Mouse (Mus musculus) heart, embryonic 12.5 days (tissue): ENCODE measurements at regions not wholly inside any gene's neighbourhood (a gene's known extent, or its start where the extent isn't known, plus 50 kb on each side); places are given as distances from the start of the nearest gene placed in this dataset.
"Not testable (repeated sequence)": the region's sequence is repeated elsewhere in the genome, so short reads cannot be mapped to it uniquely, and the experiment has no call there.

Experiments
- ATAC-seq: fragments of 200-750 bp; cut with Nextera tagmentation; 2 replicates; pipeline ENCODE4 v1.8.0; 2017; ENCODE audit warnings: moderate TSS enrichment, moderate library complexity; ENCODE audit not compliant: insufficient number of reproducible peaks, low FRiP score
- H3K27ac ChIP-seq: fragments of 300-500 bp; sonication (generic); 2 replicates; pipeline ENCODE4 v1.5.1; 2016; ENCODE audit warnings: mild to moderate bottlenecking, moderate library complexity; ENCODE audit not compliant: poor library complexity, severe bottlenecking
- H3K27me3 ChIP-seq: fragments of 300-500 bp; sonication (generic); replicated peaks from 2 replicates; pipeline ENCODE4 v1.6.1; 2016; ENCODE audit warnings: mild to moderate bottlenecking, moderate library complexity
- H3K36me3 ChIP-seq: fragments of 300-500 bp; sonication (generic); 2 replicates; pipeline ENCODE4 v1.6.1; 2016; ENCODE audit warnings: mild to moderate bottlenecking, moderate library complexity
- H3K4me1 ChIP-seq: fragments of 300-500 bp; sonication (generic); replicated peaks from 2 replicates; pipeline ENCODE4 v1.6.1; 2016; ENCODE audit warnings: mild to moderate bottlenecking
- H3K4me2 ChIP-seq: fragments of 300-500 bp; sonication (generic); 2 replicates; pipeline ENCODE4 v1.6.1; 2016; ENCODE audit warnings: mild to moderate bottlenecking, moderate library complexity
- H3K4me3 ChIP-seq: fragments of 300-500 bp; sonication (generic); 2 replicates; pipeline ENCODE4 v1.5.1; 2016; ENCODE audit warnings: mild to moderate bottlenecking
- H3K9ac ChIP-seq: fragments of 300-500 bp; sonication (generic); 2 replicates; pipeline ENCODE4 v1.6.1; 2016; ENCODE audit warnings: mild to moderate bottlenecking, moderate library complexity
- H3K9me3 ChIP-seq: fragments of 300-500 bp; sonication (generic); replicated peaks from 2 replicates; pipeline ENCODE4 v1.6.1; 2016; ENCODE audit warnings: mild to moderate bottlenecking, moderate library complexity
- WGBS: fragments of 180-500 bp; shearing (Covaris S2); methylation state at CpG from one replicate; pipeline ENCODE4 v1.1.7; 2016; 5-methylcytosine and 5-hydroxymethylcytosine counted together

- ATAC-seq, result no peak
- no peak overlapping the region for H3K27ac ChIP-seq
- H3K4me3 ChIP-seq, result no peak overlapping the region
- peaks cover 4% of the 10 kb centered on the region; the same call in 1 of the 2 replicates for H3K4me1 ChIP-seq
- H3K9ac ChIP-seq, result no peak overlapping the region
- no peaks in the 10 kb centered on the region for H3K27me3 ChIP-seq
- no peak overlapping the region for H3K4me2 ChIP-seq
- H3K9me3 ChIP-seq, result no peaks in the 10 kb centered on the region
- 30% methylated on average over 3 of the region's 3 CpGs for WGBS
- H3K36me3 ChIP-seq, result no peaks in the 10 kb centered on the region
Measured at GRCm38 (mm10) chr5:39252206-39252605, 375.6 kb upstream of the Clnk start.

GRCm38 (mm10) chr5:39251021-39251420, 374.4 kb upstream of the Clnk start:
- H3K27me3 ChIP-seq, result no peaks in the 10 kb centered on the region
- no peak overlapping the region for H3K9ac ChIP-seq
- ATAC-seq, result no peak
- H3K4me2 ChIP-seq, result no peak overlapping the region
- H3K9me3 ChIP-seq, result no peaks in the 10 kb centered on the region
- H3K4me1 ChIP-seq, result peaks cover 4% of the 10 kb centered on the region; the same call in 1 of the 2 replicates
- no peaks in the 10 kb centered on the region for H3K36me3 ChIP-seq
- H3K4me3 ChIP-seq, result no peak overlapping the region
- H3K27ac ChIP-seq, result no peak overlapping the region

- H3K36me3 ChIP-seq, result no peaks in the 10 kb centered on the region
- H3K9ac ChIP-seq, result no peak overlapping the region
- H3K27me3 ChIP-seq, result no peaks in the 10 kb centered on the region
- H3K4me2 ChIP-seq, result no peak overlapping the region
- 78% methylated on average over 5 of the region's 5 CpGs for WGBS
- H3K4me1 ChIP-seq, result no peaks in the 10 kb centered on the region
- H3K27ac ChIP-seq, result no peak overlapping the region
- H3K9me3 ChIP-seq, result no peaks in the 10 kb centered on the region
- no peak for ATAC-seq
- no peak overlapping the region for H3K4me3 ChIP-seq
Measured at GRCm38 (mm10) chr5:39219698-39220097, 343.1 kb upstream of the Clnk start.

GRCm38 (mm10) chr5:39216326-39216725, 339.7 kb upstream of the Clnk start:
- H3K27ac ChIP-seq, result no peak overlapping the region
- H3K27me3 ChIP-seq, result no peaks in the 10 kb centered on the region
- no peak overlapping the region for H3K4me3 ChIP-seq
- no peaks in the 10 kb centered on the region for H3K36me3 ChIP-seq
- no peak for ATAC-seq
- 87% methylated on average over 5 of the region's 5 CpGs for whole genome bisulfite sequencing
- H3K9me3 ChIP-seq, result no peaks in the 10 kb centered on the region
- no peaks in the 10 kb centered on the region for H3K4me1 ChIP-seq
- no peak overlapping the region for H3K9ac ChIP-seq
- no peak overlapping the region for H3K4me2 ChIP-seq

- Histone ChIP-seq H3K27me3 (no peaks in the 10 kb centered on the region), H3K9me3 (no peaks in the 10 kb centered on the region), H3K9ac (no peak overlapping the region), H3K36me3 (no peaks in the 10 kb centered on the region), H3K4me3 (no peak overlapping the region), H3K27ac (no peak overlapping the region), H3K4me1 (no peaks in the 10 kb centered on the region), H3K4me2 (no peak overlapping the region)
- no peak for ATAC-seq
- WGBS, result 63% methylated on average over 3 of the region's 3 CpGs
Measured at GRCm38 (mm10) chr5:39215016-39215415, 338.4 kb upstream of the Clnk start.

GRCm38 (mm10) chr5:39212550-39212949, 335.9 kb upstream of the Clnk start:
- no peaks in the 10 kb centered on the region for H3K27me3 ChIP-seq
- H3K36me3 ChIP-seq, result no peaks in the 10 kb centered on the region
- H3K4me3 ChIP-seq, result no peak overlapping the region
- ATAC-seq, result no peak
- H3K27ac ChIP-seq, result no peak overlapping the region
- no peak overlapping the region for H3K9ac ChIP-seq
- H3K4me1 ChIP-seq, result no peaks in the 10 kb centered on the region
- H3K4me2 ChIP-seq, result no peak overlapping the region
- no peaks in the 10 kb centered on the region for H3K9me3 ChIP-seq

GRCm38 (mm10) chr5:39198856-39199255, 322.2 kb upstream of the Clnk start:
- no peaks in the 10 kb centered on the region for H3K27me3 ChIP-seq
- H3K9ac ChIP-seq, result no peak overlapping the region
- no peak for ATAC-seq

GRCm38 (mm10) chr5:39191153-39191552, 314.5 kb upstream of the Clnk start:
- H3K27ac ChIP-seq, H3K36me3 ChIP-seq, ATAC-seq, H3K4me3 ChIP-seq, H3K4me1 ChIP-seq, H3K9ac ChIP-seq, H3K9me3 ChIP-seq, H3K27me3 ChIP-seq, H3K4me2 ChIP-seq: not testable (repeated sequence)
- 80% methylated on average over 2 of the region's 4 CpGs for WGBS

More at GRCm38 (mm10) chr5:39198856-39199255, 322.2 kb upstream of the Clnk start:
- H3K9me3 ChIP-seq, result no peaks in the 10 kb centered on the region
- no peaks in the 10 kb centered on the region for H3K4me1 ChIP-seq
- no peaks in the 10 kb centered on the region for H3K36me3 ChIP-seq
- no peak overlapping the region for H3K4me3 ChIP-seq
- H3K27ac ChIP-seq, result no peak overlapping the region
- no peak overlapping the region for H3K4me2 ChIP-seq

GRCm38 (mm10) chr5:39181616-39182402, 305.2 kb upstream of the Clnk start:
- no peak overlapping the region for H3K4me3 ChIP-seq
- H3K9ac ChIP-seq, result no peak overlapping the region
- no peaks in the 10 kb centered on the region for H3K9me3 ChIP-seq
- H3K4me1 ChIP-seq, result no peaks in the 10 kb centered on the region
- WGBS, result 54% methylated on average over 2 of the region's 2 CpGs
- no peaks in the 10 kb centered on the region for H3K36me3 ChIP-seq
- H3K4me2 ChIP-seq, result no peak overlapping the region
- no peaks in the 10 kb centered on the region for H3K27me3 ChIP-seq
- no peak for ATAC-seq
- no peak overlapping the region for H3K27ac ChIP-seq

- Histone ChIP-seq H3K9ac (no peak overlapping the region), H3K9me3 (no peaks in the 10 kb centered on the region), H3K36me3 (no peaks in the 10 kb centered on the region), H3K27me3 (no peaks in the 10 kb centered on the region), H3K4me1 (no peaks in the 10 kb centered on the region), H3K4me3 (no peak overlapping the region), H3K27ac (no peak overlapping the region), H3K4me2 (no peak overlapping the region)
- WGBS, result 51% methylated on average over 4 of the region's 4 CpGs
- no peak for ATAC-seq
Measured at GRCm38 (mm10) chr5:39181028-39181427, 304.4 kb upstream of the Clnk start.

- no peaks in the 10 kb centered on the region for H3K4me1 ChIP-seq
- no peak overlapping the region for H3K4me2 ChIP-seq
- H3K9ac ChIP-seq, result no peak overlapping the region
- no peaks in the 10 kb centered on the region for H3K36me3 ChIP-seq
- WGBS, result 76% methylated on average over 2 of the region's 2 CpGs
- H3K27ac ChIP-seq, result no peak overlapping the region
- no peaks in the 10 kb centered on the region for H3K27me3 ChIP-seq
- ATAC-seq, result no peak
- H3K4me3 ChIP-seq, result no peak overlapping the region
- H3K9me3 ChIP-seq, result no peaks in the 10 kb centered on the region
Measured at GRCm38 (mm10) chr5:39177891-39178290, 301.3 kb upstream of the Clnk start.

GRCm38 (mm10) chr5:39176906-39177305, 300.3 kb upstream of the Clnk start:
- Histone ChIP-seq H3K4me1 (no peaks in the 10 kb centered on the region), H3K9me3 (no peaks in the 10 kb centered on the region), H3K4me3 (no peak overlapping the region), H3K27ac (no peak overlapping the region), H3K27me3 (no peaks in the 10 kb centered on the region), H3K4me2 (no peak overlapping the region), H3K36me3 (no peaks in the 10 kb centered on the region), H3K9ac (no peak overlapping the region)
- WGBS, result 91% methylated on average over 2 of the region's 2 CpGs
- no peak for ATAC-seq
